Mouse (Mus musculus) kidney, adult 2 months (tissue): ENCODE results near the gene Pcca.

Experiments
- CTCF ChIP-seq: fragments of 200-500 bp; conservative IDR thresholded peaks from 2 replicates; pipeline ENCODE4 v1.5.1; 2011; ENCODE audit warnings: low read depth, mild to moderate bottlenecking, control low read depth, low read length, moderate library complexity, mixed read lengths; ENCODE audit not compliant: insufficient read depth, insufficient read length
- POLR2A ChIP-seq: fragments of 200-500 bp; IDR thresholded peaks from one replicate; pipeline ENCODE4 v1.6.1; 2011; ENCODE audit warnings: low read depth, low read length, control low read depth

DNA sequence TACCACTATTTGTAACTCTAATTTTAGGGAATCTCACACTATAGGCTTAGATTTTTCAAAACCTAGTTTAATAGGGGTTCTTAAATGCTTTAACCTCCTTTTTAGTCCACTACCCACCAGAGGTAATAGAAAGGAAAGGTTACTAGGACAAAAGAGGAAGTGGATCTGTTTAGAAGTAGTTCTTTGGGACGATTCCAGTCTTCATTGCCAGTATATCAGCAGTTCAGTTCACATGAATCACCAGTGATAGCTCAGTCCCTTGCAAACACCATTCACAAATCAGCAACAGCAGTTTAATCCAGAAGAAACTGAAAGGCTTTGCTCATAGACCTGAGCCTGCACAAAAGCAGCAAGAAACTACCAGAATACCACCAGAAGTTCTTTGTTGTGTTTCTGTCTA, 14.8 kb downstream of the Pcca start:
- TF ChIP-seq CTCF (no peak), POLR2A (no peak)
